Mouse (Mus musculus): ENCODE results near the gene Epb41l3. TPM values are rescaled to one million over a fixed set of nuclear protein-coding genes. Genes with fewer than 3 reads are reported as not detected.
"Not testable (repeated sequence)": the region's sequence is repeated elsewhere in the genome, so short reads cannot be mapped to it uniquely, and the experiment has no call there.

Epb41l3 gene
- polyA plus RNA-seq, 1 experiment from 2014 or later, result 53.8 TPM

DNA sequence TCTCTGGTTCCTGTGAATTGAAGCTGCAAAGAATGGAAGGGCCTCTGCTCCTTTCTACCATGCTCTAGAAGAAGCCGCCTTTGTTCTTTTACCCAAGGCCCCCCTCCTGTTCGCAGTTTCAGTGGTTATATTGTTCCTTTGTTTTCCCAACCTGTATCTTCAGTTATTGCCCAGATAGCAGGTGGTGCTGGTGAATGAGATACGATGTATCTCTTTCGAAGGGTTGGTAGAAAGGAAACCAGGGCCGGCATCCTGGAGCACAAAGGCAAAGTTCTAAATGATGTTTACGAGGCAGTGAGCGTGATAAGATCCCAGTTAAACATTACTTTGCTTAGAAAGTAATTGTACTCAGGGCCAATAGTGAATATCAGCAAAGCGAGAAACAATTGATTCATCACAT is 27.8 kb downstream of the Epb41l3 start:
- H3K36me3 ChIP-seq (ENCODE audit: control insufficient read depth, insufficient read depth, low read length), result no peaks in the 10 kb centered on the region
- ATAC-seq (no peak), DNase-seq (ENCODE audit: low spot score) (no peak)
- H3K4me3 ChIP-seq (ENCODE audit: low read depth, low read length), result no peak overlapping the region
- H3K4me2 ChIP-seq (ENCODE audit: low read length), result no peak overlapping the region
- H3K4me1 ChIP-seq (ENCODE audit: control insufficient read depth, insufficient read depth, low read length), result no peaks in the 10 kb centered on the region
- WGBS, result 64% methylated on average over 8 of the region's 8 CpGs
- no peaks in the 10 kb centered on the region for H3K9me3 ChIP-seq (replicated peaks; ENCODE audit: control insufficient read depth, low read length)
- H3K27me3 ChIP-seq (replicated peaks; ENCODE audit: control insufficient read depth, insufficient read depth, low read length), result no peaks in the 10 kb centered on the region
- H3K27ac ChIP-seq (ENCODE audit: low read depth, low read length), result no peak overlapping the region
- H3K9ac ChIP-seq (ENCODE audit: low read length), result no peak overlapping the region

DNA sequence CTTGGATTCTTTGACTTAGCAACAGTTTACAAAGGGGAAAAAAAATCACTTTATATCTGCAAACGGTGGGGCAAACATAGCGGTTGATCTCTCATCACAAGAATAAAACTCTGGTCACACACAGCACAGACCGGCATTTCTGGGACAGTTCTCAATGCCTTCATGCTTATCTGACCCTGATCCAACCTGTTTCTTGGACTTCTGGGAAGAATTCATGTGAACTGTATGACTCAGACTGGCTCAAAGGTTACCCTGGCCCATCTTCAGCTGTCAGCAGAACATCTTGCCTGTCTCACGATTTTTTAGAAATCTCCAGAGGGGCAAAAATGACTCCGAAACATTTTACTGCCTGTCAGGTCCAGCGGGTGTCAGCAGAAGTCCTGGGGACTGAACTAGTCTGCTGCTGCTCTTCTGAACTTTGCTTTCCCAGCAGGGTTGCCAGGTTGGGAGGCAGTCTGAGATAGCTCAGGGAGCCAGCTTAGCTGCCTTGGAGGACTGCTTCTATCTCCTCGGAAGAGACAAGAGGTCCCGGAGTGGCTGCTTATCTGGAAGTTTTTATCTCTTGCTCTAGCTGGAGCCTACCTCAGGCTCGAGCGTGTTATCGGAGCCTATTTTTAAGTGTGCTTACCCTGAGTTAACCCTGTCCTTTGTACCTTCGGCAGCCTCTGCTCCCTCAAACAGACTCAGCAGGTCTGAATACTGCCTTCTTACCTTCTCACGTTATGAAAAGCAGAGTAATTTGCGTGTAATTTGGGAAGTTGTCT is 29.7 kb downstream of the Epb41l3 start:
- Histone ChIP-seq H3K4me3 (ENCODE audit: low read depth, low read length) (no peak overlapping the region), H3K9me3 (replicated peaks; ENCODE audit: control insufficient read depth, low read length) (no peaks in the 10 kb centered on the region), H3K36me3 (ENCODE audit: control insufficient read depth, insufficient read depth, low read length) (no peaks in the 10 kb centered on the region), H3K9ac (ENCODE audit: low read length) (no peak overlapping the region), H3K4me2 (ENCODE audit: low read length) (no peak overlapping the region), H3K4me1 (ENCODE audit: control insufficient read depth, insufficient read depth, low read length) (no peaks in the 10 kb centered on the region), H3K27me3 (replicated peaks; ENCODE audit: control insufficient read depth, insufficient read depth, low read length) (no peaks in the 10 kb centered on the region), H3K27ac (ENCODE audit: low read depth, low read length) (no peak overlapping the region)
- DNase-seq (ENCODE audit: low spot score) (no peak), ATAC-seq (no peak)
- 79% methylated on average over 14 of the region's 14 CpGs for WGBS

DNA sequence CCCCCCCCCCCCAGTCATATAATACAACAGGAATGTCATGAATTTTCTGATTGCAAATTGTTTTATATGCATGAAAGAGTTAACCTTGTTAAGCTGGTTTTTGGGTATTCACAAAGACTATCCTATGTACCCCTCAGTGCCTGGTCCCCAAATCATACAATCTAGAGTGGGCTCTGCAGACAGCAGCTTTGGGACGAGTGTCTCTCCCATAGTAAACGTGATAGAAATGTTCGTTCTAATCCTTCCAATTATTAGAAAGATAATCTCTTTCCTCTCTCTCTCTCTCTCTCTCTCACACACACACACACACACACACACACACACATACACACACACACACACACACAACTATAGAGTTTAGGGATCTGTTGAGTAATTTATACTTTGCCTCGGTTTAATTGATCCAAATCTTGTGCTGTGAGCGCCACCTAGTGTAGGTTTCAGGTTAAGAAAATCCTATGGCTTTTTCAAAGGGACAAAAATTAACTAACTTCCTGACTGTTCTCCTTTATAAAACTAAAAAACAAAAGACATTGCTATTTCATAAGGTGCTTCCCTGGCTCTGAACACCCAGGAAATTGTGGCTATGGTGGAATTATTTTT is 30.4 kb downstream of the Epb41l3 start:
- Histone ChIP-seq H3K27ac (ENCODE audit: low read depth, low read length) (no peak overlapping the region), H3K36me3 (ENCODE audit: control insufficient read depth, insufficient read depth, low read length) (no peaks in the 10 kb centered on the region), H3K4me1 (ENCODE audit: control insufficient read depth, insufficient read depth, low read length) (no peaks in the 10 kb centered on the region), H3K9ac (ENCODE audit: low read length) (no peak overlapping the region), H3K9me3 (replicated peaks; ENCODE audit: control insufficient read depth, low read length) (no peaks in the 10 kb centered on the region), H3K27me3 (replicated peaks; ENCODE audit: control insufficient read depth, insufficient read depth, low read length) (no peaks in the 10 kb centered on the region), H3K4me3 (ENCODE audit: low read depth, low read length) (no peak overlapping the region), H3K4me2 (ENCODE audit: low read length) (no peak overlapping the region)
- DNase-seq (ENCODE audit: low spot score) (peak; percentile 79), ATAC-seq (peak; percentile 66; the same call in 1 of the 2 replicates)
- 38% methylated on average over 5 of the region's 5 CpGs for WGBS

DNA sequence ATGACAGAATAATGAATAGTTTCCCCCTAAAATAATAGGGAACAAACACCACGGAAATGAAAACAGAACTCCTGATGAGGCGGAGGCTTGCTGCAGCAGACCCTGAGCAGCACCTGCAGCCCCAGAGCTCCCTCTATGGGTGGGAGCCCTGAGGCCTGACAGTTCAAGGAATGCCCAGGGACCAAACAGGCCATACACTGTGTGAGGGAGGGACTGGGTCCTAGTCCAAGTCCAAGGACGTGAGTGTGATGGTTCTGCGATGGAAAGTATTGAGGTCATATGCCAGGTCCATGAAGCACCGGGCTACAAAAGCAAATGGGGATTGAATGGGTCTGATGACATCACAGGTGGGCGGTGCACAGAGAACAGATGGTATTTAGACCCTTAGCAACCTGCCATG is 33.7 kb downstream of the Epb41l3 start:
- DNase-seq (ENCODE audit: low spot score) (no peak), ATAC-seq (no peak)
- WGBS, result 62% methylated on average over 6 of the region's 6 CpGs
- no peak overlapping the region for H3K4me3 ChIP-seq (ENCODE audit: low read depth, low read length)
- no peaks in the 10 kb centered on the region for H3K27me3 ChIP-seq (replicated peaks; ENCODE audit: control insufficient read depth, insufficient read depth, low read length)
- H3K9me3 ChIP-seq (replicated peaks; ENCODE audit: control insufficient read depth, low read length), result no peaks in the 10 kb centered on the region
- no peaks in the 10 kb centered on the region for H3K36me3 ChIP-seq (ENCODE audit: control insufficient read depth, insufficient read depth, low read length)
- no peak overlapping the region for H3K27ac ChIP-seq (ENCODE audit: low read depth, low read length)
- H3K4me1 ChIP-seq (ENCODE audit: control insufficient read depth, insufficient read depth, low read length), result no peaks in the 10 kb centered on the region
- H3K4me2 ChIP-seq (ENCODE audit: low read length), result no peak overlapping the region
- no peak overlapping the region for H3K9ac ChIP-seq (ENCODE audit: low read length)

DNA sequence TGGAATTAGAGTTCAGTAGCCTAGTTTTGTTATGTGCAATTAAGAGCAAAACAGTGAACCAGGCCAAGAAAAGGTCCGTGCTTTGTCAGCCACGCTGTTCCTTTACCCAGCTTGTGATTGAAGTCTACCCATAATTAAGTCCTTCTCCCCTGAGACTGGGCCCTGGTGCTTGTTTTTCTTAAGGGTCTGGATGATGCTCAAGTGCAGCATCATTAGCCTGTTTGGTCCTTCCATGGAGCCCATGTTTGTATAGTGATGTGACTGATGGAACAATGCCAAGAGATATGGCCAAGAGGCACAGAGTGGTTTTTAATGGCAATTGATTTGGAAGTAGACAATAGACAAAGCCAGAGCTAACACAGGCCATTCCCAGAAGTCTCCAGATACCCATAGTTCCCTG is 36.7 kb downstream of the Epb41l3 start:
- H3K4me2 ChIP-seq (ENCODE audit: low read length), result no peak overlapping the region
- H3K27ac ChIP-seq (ENCODE audit: low read depth, low read length), result no peak overlapping the region
- H3K36me3 ChIP-seq (ENCODE audit: control insufficient read depth, insufficient read depth, low read length), result no peaks in the 10 kb centered on the region
- no peaks in the 10 kb centered on the region for H3K9me3 ChIP-seq (replicated peaks; ENCODE audit: control insufficient read depth, low read length)
- peak; percentile 78 for ATAC-seq
- peak; percentile 57 for DNase-seq (ENCODE audit: low spot score)
- no peaks in the 10 kb centered on the region for H3K4me1 ChIP-seq (ENCODE audit: control insufficient read depth, insufficient read depth, low read length)
- H3K27me3 ChIP-seq (replicated peaks; ENCODE audit: control insufficient read depth, insufficient read depth, low read length), result no peaks in the 10 kb centered on the region
- no peak overlapping the region for H3K4me3 ChIP-seq (ENCODE audit: low read depth, low read length)
- WGBS, result 24% methylated on average over 2 of the region's 2 CpGs
- H3K9ac ChIP-seq (ENCODE audit: low read length), result no peak overlapping the region

DNA sequence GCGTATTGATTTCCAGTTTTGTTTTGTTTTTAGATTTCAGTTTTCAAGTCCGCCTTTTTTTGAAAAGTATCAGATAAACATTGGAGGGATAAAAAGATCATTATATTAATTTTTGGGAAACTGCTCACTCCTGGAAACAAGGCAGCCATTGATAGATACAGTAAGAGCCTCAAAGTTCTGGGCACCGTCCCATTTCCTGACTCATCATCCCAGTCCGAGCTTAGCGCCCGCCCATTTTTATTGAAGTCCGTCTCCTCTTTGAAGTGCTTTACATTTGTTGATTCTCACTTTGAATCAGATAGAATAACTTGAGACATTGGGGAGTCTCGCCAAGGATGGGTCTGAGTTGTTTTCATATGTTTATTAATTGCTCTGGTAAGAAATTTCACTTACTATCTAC is 43.7 kb downstream of the Epb41l3 start:
- Histone ChIP-seq H3K27me3 (replicated peaks; ENCODE audit: control insufficient read depth, insufficient read depth, low read length) (no peaks in the 10 kb centered on the region), H3K4me3 (ENCODE audit: low read depth, low read length) (no peak overlapping the region), H3K36me3 (ENCODE audit: control insufficient read depth, insufficient read depth, low read length) (no peaks in the 10 kb centered on the region), H3K9me3 (replicated peaks; ENCODE audit: control insufficient read depth, low read length) (no peaks in the 10 kb centered on the region), H3K4me1 (ENCODE audit: control insufficient read depth, insufficient read depth, low read length) (peaks cover 12% of the 10 kb centered on the region), H3K27ac (ENCODE audit: low read depth, low read length) (no peak overlapping the region), H3K4me2 (ENCODE audit: low read length) (no peak overlapping the region), H3K9ac (ENCODE audit: low read length) (no peak overlapping the region)
- no peak for ATAC-seq
- DNase-seq (ENCODE audit: low spot score), result peak; percentile 50
- WGBS, result 71% methylated on average over 8 of the region's 8 CpGs

DNA sequence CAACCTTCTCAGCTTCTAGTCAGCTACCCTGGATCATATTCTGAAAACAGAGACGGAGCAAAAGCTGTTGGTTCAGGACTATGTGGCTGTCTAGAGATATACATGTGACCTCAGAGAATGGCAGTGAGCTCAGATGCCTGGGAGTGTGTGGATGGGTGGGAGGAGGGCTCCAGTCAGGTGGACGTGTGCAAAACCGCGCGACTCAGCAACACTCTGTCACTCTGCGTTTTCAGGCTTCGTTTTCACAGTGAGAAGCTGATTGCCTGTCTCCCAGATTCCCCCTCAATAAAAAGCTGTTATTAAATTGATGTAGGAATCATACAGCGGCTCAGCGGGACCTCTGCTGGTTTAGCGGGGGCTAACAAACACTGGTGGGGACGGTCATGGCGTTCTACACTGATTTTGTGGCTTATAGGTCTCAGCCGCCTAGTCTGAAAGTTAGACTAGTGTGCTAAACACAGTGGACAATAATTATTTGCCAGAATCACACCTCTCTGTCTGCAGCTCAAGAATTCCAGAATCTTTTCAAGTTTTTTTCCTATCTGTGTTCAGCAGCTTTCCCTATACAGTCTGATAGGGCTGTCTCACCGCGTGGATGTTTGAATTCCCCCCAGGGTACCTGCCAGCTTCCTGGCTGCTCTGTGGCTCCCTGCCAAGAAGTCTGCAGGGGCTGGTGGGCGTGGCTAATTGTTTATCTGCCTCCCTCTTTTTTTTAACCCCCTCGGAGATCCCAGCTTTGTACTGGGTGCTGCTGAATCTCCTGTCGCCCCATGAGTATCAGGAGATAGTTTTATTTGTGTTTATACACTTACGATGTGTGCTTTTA is 45.3 kb downstream of the Epb41l3 start:
- Histone ChIP-seq H3K9me3 (replicated peaks; ENCODE audit: control insufficient read depth, low read length) (no peaks in the 10 kb centered on the region), H3K9ac (ENCODE audit: low read length) (peak overlapping the region; percentile 18; the same call in 1 of the 2 replicates), H3K36me3 (ENCODE audit: control insufficient read depth, insufficient read depth, low read length) (no peaks in the 10 kb centered on the region), H3K4me3 (ENCODE audit: low read depth, low read length) (0 out of 2 replicates have a peak overlapping the region, but pooled peaks have one; percentile 5), H3K4me1 (ENCODE audit: control insufficient read depth, insufficient read depth, low read length) (peaks cover 12% of the 10 kb centered on the region), H3K27ac (ENCODE audit: low read depth, low read length) (peak overlapping the region; percentile 44; the same call in 1 of the 2 replicates), H3K4me2 (ENCODE audit: low read length) (peak overlapping the region; percentile 43), H3K27me3 (replicated peaks; ENCODE audit: control insufficient read depth, insufficient read depth, low read length) (no peaks in the 10 kb centered on the region)
- peak; percentile 80 for DNase-seq (ENCODE audit: low spot score)
- 6% methylated on average over 19 of the region's 19 CpGs for WGBS
- peak; percentile 69 for ATAC-seq

DNA sequence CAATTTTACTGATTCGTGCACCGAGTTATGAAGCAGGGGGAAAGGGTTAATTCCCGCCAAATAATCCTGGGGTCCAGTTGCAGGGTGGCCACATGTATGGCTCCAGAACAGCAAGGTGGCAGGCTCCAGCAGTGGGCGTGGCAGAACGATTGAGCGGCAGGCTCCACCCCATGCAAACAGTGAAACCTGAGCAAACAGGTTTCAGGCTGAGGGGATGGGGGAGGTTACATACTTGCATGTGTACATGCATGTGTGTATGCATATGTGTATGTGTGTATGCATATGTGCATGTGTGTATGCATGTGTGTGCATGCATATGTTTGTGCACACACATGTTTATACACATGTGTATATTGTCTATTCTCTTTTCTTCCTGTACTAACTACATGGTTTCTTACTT is 46.9 kb downstream of the Epb41l3 start:
- H3K4me3 ChIP-seq (ENCODE audit: low read depth, low read length); H3K9me3 ChIP-seq (replicated peaks; ENCODE audit: control insufficient read depth, low read length); H3K27ac ChIP-seq (ENCODE audit: low read depth, low read length); H3K27me3 ChIP-seq (replicated peaks; ENCODE audit: control insufficient read depth, insufficient read depth, low read length); H3K9ac ChIP-seq (ENCODE audit: low read length); H3K36me3 ChIP-seq (ENCODE audit: control insufficient read depth, insufficient read depth, low read length); DNase-seq (ENCODE audit: low spot score); ATAC-seq: not testable (repeated sequence)
- Histone ChIP-seq H3K4me1 (ENCODE audit: control insufficient read depth, insufficient read depth, low read length) (peaks cover 12% of the 10 kb centered on the region), H3K4me2 (ENCODE audit: low read length) (peak overlapping the region; percentile 24; the same call in 1 of the 2 replicates)
- WGBS, result 9% methylated on average over 6 of the region's 6 CpGs

Measured in forebrain, embryonic 14.5 days (tissue).